Mouse (Mus musculus) embryonic facial prominence, embryonic 10.5 days (tissue): ENCODE measurements around the gene March10. TPM values are rescaled to one million over a fixed set of nuclear protein-coding genes. Genes with fewer than 3 reads are reported as not detected.

Experiments
- DNase-seq: peaks from one replicate; pipeline ENCODE4 v3.0.0-alpha.2; 2017; ENCODE audit warnings: low spot score
- H3K27ac ChIP-seq: fragments of 300-500 bp; sonication (generic); replicated peaks from 2 replicates; pipeline ENCODE4 v1.5.1; 2016; ENCODE audit warnings: mild to moderate bottlenecking
- H3K27me3 ChIP-seq: fragments of 300-500 bp; sonication (generic); replicated peaks from 2 replicates; pipeline ENCODE4 v1.6.1; 2016; ENCODE audit warnings: low read depth, mild to moderate bottlenecking; ENCODE audit not compliant: poor library complexity, severe bottlenecking
- H3K36me3 ChIP-seq: fragments of 300-500 bp; sonication (generic); replicated peaks from 2 replicates; pipeline ENCODE4 v1.6.1; 2016; ENCODE audit warnings: mild to moderate bottlenecking, moderate library complexity
- H3K4me1 ChIP-seq: fragments of 300-500 bp; sonication (generic); 2 replicates; pipeline ENCODE4 v1.6.1; 2016
- H3K4me3 ChIP-seq: fragments of 300-500 bp; sonication (generic); 2 replicates; pipeline ENCODE4 v1.5.1; 2016; ENCODE audit warnings: mild to moderate bottlenecking, moderate library complexity
- H3K9me3 ChIP-seq: fragments of 300-500 bp; sonication (generic); 2 replicates; pipeline ENCODE4 v1.6.1; 2016; ENCODE audit warnings: mild to moderate bottlenecking
- WGBS: fragments of 180-500 bp; shearing (Covaris S2); methylation state at CpG from one replicate; pipeline ENCODE4 v1.1.7; 2016; 5-methylcytosine and 5-hydroxymethylcytosine counted together
- polyA plus RNA-seq: library from polyadenylated mRNA; unstranded; fragments of >200 nt; fragmentation: Nextera tagmentation; extraction: Ambion mirVana; gene quantifications from 2 replicates; pipeline ENCODE4 v1.2.1, GENCODE M21; 2016

Gene March10
- polyA plus RNA-seq, 1 experiment from 2014 or later, result 0.06 TPM

DNA sequence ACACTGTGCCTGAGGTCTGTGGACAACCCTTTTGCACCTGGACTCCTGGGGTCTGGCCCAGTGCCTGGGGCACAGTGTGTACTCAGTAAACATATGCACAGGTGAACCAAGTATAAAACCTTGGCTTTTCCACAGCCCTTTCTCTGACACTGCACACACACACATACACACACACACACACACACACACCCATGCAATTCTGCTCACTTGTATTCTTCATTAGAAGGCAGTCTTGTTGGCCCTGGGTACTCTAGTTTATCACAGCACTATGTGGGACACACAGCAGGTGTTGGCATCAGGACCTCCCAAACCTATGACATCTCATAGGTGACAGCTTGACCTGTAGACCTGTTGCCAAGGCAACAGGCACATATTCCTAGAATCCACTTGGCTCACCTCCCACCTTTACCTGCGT, 80.7 kb downstream of the March10 start:
- H3K36me3 ChIP-seq, result no peaks in the 10 kb centered on the region
- no peaks in the 10 kb centered on the region for H3K27me3 ChIP-seq
- 76% methylated on average over 1 of the region's 1 CpGs for WGBS
- DNase-seq, result no peak
- H3K4me3 ChIP-seq, result no peak overlapping the region
- H3K9me3 ChIP-seq, result no peaks in the 10 kb centered on the region
- 0 out of 2 replicates have a peak, but pooled peaks cover 3% of the 10 kb centered on the region for H3K4me1 ChIP-seq
- no peak overlapping the region for H3K27ac ChIP-seq

DNA sequence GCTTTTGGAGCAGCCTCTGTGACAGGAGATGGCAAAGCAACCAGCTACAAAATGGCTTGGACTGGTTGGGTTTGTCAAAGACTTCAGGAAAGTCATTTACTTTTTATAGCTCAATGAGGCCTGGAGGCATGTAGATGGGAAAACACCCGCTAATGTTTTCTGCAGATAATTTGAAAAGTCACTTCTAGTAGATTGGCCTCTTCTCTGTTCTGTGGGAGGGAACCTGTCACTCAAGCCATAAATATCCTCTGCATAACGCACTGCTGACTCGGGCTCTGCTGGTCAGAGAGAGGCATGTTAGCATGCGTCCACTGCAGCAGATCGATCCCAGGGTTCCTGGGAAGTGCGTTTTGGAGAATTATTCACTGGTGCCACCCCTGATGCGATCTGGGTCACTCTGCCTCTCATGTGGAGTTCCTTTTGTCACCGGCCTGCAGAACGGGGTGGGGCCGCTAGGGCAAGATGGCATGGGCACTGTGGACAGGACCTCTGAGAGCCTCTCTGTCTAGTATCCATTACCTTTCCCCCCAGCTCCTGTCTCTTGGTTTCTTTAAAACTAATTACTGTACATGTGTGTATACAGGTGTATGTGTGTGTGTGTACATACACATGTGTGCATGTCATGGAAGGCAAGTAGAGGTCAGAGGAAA, 81.9 kb downstream of the March10 start:
- Histone ChIP-seq H3K27ac (no peak overlapping the region), H3K4me1 (0 out of 2 replicates have a peak, but pooled peaks cover 3% of the 10 kb centered on the region), H3K4me3 (no peak overlapping the region), H3K36me3 (no peaks in the 10 kb centered on the region), H3K27me3 (no peaks in the 10 kb centered on the region), H3K9me3 (no peaks in the 10 kb centered on the region)
- no peak for DNase-seq
- 86% methylated on average over 10 of the region's 10 CpGs for WGBS

DNA sequence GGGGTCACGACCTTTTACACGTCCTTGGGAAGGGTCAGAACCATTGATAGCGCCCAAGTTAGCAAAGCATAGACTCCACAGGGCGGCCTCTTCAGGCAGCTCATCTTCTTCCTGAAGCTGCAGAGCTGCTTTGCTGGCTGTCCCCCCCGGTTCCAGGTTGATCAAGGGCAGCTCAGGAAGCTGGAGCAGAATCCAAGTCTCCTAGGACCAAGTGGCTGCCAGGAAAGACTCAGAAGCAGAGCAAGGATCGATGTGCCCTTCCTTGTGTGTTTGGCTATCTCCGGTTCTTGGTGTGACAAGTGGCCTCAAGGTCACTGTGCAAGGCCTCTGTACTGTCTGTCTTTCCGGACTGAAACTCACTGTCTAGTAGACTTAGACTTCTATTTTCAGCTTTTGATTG, 82.7 kb downstream of the March10 start:
- no peaks in the 10 kb centered on the region for H3K27me3 ChIP-seq
- no peaks in the 10 kb centered on the region for H3K9me3 ChIP-seq
- H3K4me1 ChIP-seq, result 0 out of 2 replicates have a peak, but pooled peaks cover 3% of the 10 kb centered on the region
- no peak overlapping the region for H3K4me3 ChIP-seq
- DNase-seq, result no peak
- H3K36me3 ChIP-seq, result no peaks in the 10 kb centered on the region
- no peak overlapping the region; the same call in 1 of the 2 replicates for H3K27ac ChIP-seq
- WGBS, result 75% methylated on average over 8 of the region's 8 CpGs

DNA sequence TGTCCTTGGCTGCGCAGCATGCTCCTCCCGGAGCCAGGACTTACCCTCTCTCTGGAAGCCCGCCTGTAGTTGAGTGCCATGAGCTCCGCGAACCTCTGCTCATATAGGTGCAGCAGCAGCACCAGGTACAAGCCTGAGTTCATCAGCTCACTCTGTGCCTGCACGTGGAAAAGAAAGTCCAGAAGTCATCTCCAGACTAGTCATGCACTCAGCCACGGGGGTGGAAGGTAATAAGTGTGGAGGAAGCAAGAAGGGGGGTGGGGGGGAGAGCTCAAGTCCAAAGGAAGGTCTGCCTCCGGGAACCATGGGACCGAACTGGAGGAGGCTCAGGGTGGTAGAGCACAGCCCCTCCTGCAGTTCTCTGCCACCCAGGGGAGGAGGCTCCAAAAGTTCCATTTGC, 84.7 kb downstream of the March10 start:
- DNase-seq, result no peak
- Histone ChIP-seq H3K4me3 (no peak overlapping the region), H3K27ac (no peak overlapping the region), H3K4me1 (0 out of 2 replicates have a peak, but pooled peaks cover 3% of the 10 kb centered on the region), H3K36me3 (no peaks in the 10 kb centered on the region), H3K9me3 (no peaks in the 10 kb centered on the region), H3K27me3 (no peaks in the 10 kb centered on the region)
- 84% methylated on average over 9 of the region's 9 CpGs for WGBS

DNA sequence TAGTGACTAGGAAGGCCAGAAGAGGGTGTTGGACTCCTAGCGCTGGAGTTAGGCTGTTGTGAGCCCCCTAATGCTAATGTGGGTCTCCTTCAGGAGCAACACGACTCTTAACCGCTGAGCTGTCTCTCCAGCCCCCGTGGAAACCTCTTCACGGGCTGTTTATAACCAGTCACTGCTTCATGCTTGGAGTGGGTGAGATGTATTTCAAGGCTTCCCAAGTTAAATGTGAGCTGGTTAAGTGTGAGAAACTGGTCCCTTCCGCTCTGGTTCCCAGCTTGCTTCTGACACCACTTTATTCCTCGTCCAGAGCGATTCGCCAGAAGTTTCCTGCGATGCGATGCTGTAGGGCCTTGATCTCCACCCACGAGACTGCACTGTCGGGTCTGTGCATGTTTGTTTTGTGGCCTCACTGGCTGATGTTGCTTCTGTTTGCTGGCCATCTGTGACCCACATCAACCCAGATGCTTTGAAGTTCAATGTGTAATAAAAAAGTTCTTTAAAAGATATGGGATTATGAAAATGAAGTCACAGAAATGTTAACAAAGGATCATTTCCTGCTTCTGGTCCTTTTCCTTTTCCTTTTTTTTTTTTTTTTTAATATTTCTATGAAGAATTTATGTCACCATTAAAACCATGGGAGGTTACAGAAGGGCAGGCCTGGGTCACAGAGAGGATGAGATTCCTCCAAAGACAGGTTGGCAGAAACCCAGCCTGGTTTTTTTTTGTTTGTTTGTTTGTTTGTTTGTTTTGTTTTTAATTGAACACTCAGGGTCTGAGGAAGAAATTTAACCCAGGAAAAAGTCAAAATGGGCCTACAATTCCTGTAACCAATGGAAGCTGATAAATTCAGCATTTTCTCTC, 86.8 kb downstream of the March10 start:
- peaks cover 19% of the 10 kb centered on the region for H3K4me1 ChIP-seq
- no peak overlapping the region for H3K27ac ChIP-seq
- H3K36me3 ChIP-seq, result no peaks in the 10 kb centered on the region
- H3K27me3 ChIP-seq, result no peaks in the 10 kb centered on the region
- no peak for DNase-seq
- WGBS, result 90% methylated on average over 13 of the region's 13 CpGs
- H3K4me3 ChIP-seq, result no peak overlapping the region
- no peaks in the 10 kb centered on the region for H3K9me3 ChIP-seq

DNA sequence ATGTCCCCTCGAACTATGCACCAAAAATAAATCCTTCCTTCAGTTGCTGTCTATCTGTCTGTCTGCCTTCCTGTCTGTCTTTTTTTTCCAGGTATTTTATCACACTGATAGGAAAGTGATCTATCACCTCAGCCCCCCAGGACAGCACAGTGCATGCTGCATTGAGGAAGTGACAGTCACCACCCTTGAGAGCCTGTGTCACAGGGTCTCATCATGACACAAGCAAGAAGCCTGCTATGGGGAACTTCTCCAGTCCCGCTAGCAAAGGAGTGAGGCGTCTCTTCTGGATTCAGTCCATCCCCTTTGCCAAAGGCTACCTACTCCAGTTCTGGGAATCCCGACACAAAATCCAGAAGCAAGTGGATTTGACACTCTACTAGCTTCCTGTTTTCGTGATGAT, 87.7 kb downstream of the March10 start:
- Histone ChIP-seq H3K4me1 (peaks cover 26% of the 10 kb centered on the region), H3K36me3 (no peaks in the 10 kb centered on the region), H3K9me3 (no peaks in the 10 kb centered on the region), H3K4me3 (no peak overlapping the region), H3K27me3 (no peaks in the 10 kb centered on the region; the same call in 1 of the 2 replicates), H3K27ac (no peak overlapping the region)
- 91% methylated on average over 5 of the region's 5 CpGs for WGBS
- no peak for DNase-seq

DNA sequence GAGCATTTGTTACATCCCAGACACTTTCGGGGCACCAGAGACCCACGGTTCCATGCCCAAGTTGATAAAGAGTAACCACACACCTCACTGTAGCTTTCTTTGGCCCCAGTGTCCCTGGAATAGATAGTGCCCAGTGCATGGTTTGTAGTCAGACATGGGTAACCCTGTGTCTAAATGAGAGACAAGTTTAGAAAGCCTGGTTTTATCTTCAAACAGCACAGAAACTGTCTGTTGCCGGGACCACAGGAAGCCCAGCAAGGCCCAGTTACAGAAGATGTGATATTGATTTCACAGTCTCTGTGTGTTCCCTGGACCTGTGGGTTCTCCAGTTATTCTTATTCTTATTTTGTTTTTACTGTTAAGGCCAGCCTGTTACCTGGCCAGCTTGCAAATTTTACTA, 89.4 kb downstream of the March10 start:
- WGBS, result 89% methylated on average over 3 of the region's 3 CpGs
- DNase-seq, result no peak
- Histone ChIP-seq H3K27me3 (peaks cover 5% of the 10 kb centered on the region), H3K27ac (no peak overlapping the region), H3K36me3 (no peaks in the 10 kb centered on the region), H3K4me3 (no peak overlapping the region), H3K4me1 (peaks cover 39% of the 10 kb centered on the region), H3K9me3 (no peaks in the 10 kb centered on the region)

DNA sequence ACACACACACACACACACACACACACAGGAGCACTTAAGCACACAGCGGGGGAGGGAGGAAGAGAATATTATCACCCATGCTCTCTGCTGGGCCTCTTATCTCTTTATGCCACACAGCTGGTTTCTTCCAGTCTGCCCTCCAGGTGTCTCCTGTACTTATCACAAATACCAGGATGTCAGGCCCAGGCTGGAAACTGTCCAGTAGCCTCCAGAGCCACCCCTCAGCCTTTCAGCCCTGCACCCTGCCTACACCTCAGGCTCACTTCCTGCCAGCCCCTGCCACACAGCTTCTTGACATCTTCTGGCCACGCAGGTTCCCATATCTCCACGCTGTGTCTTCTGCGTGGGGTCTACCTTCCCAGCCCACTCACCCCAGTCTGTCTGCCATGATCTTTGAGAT, 90.5 kb downstream of the March10 start:
- no peaks in the 10 kb centered on the region for H3K9me3 ChIP-seq
- no peak for DNase-seq
- peaks cover 39% of the 10 kb centered on the region for H3K4me1 ChIP-seq
- no peaks in the 10 kb centered on the region for H3K36me3 ChIP-seq
- 79% methylated on average over 4 of the region's 4 CpGs for WGBS
- H3K27me3 ChIP-seq, result peaks cover 16% of the 10 kb centered on the region
- peak overlapping the region; percentile 15; the same call in 1 of the 2 replicates for H3K27ac ChIP-seq
- no peak overlapping the region for H3K4me3 ChIP-seq

DNA sequence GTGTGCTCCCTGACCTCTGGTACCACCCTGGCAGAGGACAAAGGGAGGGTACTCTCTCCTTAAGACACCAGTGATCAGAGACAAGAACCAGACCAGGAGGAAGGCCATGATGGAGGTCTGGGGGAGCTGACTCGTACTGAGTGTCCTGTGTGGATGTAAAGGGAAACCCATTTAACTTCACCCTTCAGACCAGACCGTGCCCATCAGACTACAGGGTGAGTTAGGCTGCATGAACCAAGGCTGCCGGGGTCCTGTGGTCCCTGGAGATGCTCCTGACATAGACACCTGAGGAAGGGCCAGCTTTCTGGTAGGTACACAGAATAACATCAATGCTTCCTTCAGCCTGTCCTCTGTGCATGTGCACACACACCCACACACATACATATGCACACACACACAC, 90.9 kb downstream of the March10 start:
- no peak overlapping the region for H3K4me3 ChIP-seq
- 88% methylated on average over 3 of the region's 3 CpGs for WGBS
- H3K4me1 ChIP-seq, result peaks cover 39% of the 10 kb centered on the region
- DNase-seq, result no peak
- peaks cover 20% of the 10 kb centered on the region for H3K27me3 ChIP-seq
- no peaks in the 10 kb centered on the region for H3K36me3 ChIP-seq
- H3K27ac ChIP-seq, result no peak overlapping the region
- no peaks in the 10 kb centered on the region for H3K9me3 ChIP-seq

DNA sequence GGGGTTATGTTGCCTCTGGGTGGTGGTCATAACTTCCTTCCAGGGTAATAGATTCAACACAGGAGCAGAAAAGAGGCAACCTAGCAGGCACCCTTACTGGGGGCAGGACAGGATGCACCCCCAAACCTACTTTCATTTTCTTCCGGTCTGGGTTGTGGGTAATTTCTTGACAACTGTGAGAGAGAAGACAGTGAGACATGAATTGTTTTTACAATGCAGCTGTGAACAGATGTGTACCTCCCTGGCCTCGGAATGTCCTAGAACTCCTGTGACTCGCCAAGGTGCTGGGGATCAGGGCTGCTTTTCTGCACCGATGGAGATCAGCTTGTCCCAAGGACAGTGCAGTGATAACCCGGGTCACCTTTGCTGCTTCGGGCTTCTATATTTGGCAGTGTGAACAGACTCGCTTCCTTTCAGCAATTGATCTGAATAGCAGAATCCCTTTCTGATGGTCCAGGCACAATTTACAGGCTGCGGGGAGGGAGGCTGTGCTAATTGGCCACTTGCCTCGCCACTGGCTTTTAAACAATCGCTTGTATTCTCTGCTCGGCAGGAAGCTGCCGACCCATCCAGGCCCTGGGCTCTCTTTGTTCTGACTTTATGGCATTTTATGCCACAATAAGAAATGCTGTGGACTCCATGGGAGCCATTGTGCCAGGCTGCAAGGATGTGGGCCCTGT, 92.0 kb downstream of the March10 start:
- peaks cover 39% of the 10 kb centered on the region for H3K4me1 ChIP-seq
- peaks cover 20% of the 10 kb centered on the region for H3K27me3 ChIP-seq
- 19% methylated on average over 12 of the region's 12 CpGs for WGBS
- H3K4me3 ChIP-seq, result peak overlapping the region; percentile 21; the same call in 1 of the 2 replicates
- H3K27ac ChIP-seq, result peak overlapping the region; percentile 31; the same call in 1 of the 2 replicates
- H3K9me3 ChIP-seq, result no peaks in the 10 kb centered on the region
- H3K36me3 ChIP-seq, result no peaks in the 10 kb centered on the region
- no peak for DNase-seq

DNA sequence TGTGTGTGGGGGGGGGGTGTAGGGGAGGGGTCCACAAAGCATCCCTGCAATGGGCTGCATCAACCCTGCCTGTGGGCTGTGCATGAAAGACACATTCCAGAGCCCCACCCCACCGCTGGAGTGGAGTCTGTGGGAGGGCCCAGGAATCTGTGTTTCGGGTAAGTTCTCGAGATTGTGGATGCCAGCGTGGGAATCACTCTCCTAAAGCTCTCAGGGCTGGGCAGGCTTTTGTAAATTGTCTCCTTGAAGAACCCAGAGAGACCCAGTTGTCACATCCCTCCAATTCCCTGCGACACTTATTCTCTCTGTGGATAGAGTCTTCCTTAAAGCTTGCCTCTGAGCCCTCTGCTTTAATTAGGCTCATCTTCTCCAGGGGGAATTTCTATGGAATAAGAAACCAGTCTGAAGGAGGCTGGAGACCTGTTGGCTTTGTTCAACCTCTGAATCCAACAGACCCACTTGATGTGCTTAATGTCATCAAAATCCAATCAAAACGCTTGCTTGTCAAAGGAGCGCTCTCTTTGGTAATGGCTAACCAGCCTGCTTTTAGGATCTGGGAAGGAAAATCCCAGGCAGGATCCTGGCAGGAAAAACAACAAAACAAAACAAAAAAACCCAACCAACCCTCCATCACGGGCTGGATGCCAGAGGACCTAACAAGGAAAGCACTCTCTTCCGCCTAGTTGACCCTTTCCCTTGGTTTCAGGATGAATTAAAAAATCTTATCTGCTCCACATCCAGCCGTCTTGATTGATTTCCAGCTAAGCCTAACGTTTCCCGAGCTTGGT, 92.7 kb downstream of the March10 start:
- no peaks in the 10 kb centered on the region for H3K36me3 ChIP-seq
- H3K4me1 ChIP-seq, result peaks cover 45% of the 10 kb centered on the region
- no peaks in the 10 kb centered on the region for H3K9me3 ChIP-seq
- H3K27ac ChIP-seq, result peak overlapping the region; percentile 85
- 37% methylated on average over 12 of the region's 12 CpGs for WGBS
- peaks cover 20% of the 10 kb centered on the region for H3K27me3 ChIP-seq
- H3K4me3 ChIP-seq, result peak overlapping the region; percentile 70
- peak; percentile 54 for DNase-seq
